8 mouse cellular contexts compared by ENCODE assay signal in genomic region chr12:113155887-113156539, GRCm38 (mm10). TPM values are rescaled to one million over a fixed set of nuclear protein-coding genes. Genes with fewer than 3 reads are reported as not detected.
DNase-seq lines count a peak whose midpoint lies in the region; ATAC-seq and TF ChIP-seq lines count a peak whose summit lies in the region.

Gene Tedc1 (plus strand): TSS chr12:113156421.

- H3K4me3 ChIP-seq in hindbrain, embryonic 10.5 days: peak within 1 kb of the TSS; percentile 71
- H3K4me3 ChIP-seq in lung, postnatal 0 days (ENCODE audit: low read depth, low read length): peak within 1 kb of the TSS; percentile 44

- H3K36me3 ChIP-seq in hindbrain, embryonic 10.5 days: peaks cover 30% of the 10 kb centered on the region
- H3K36me3 ChIP-seq in lung, postnatal 0 days (ENCODE audit: insufficient read depth, low read length): no peaks in the 10 kb centered on the region

- peak within 1 kb of the TSS; percentile 88 for H3K4me2 ChIP-seq in lung, postnatal 0 days (replicated peaks; ENCODE audit: low read depth, low read length)

- H3K27ac ChIP-seq in hindbrain, embryonic 10.5 days: peak within 1 kb of the TSS; percentile 88
- H3K27ac ChIP-seq in lung, postnatal 0 days (ENCODE audit: low read length): peak within 1 kb of the TSS; percentile 93

- H3K9me3 ChIP-seq in hindbrain, embryonic 10.5 days: no peaks in the 10 kb centered on the region
- no peaks in the 10 kb centered on the region for H3K9me3 ChIP-seq in lung, postnatal 0 days (ENCODE audit: low read length)

- DNase-seq in MEL-GATA-1-ER (ENCODE audit: extremely low read depth, low read depth): peak; percentile 100
- peak; percentile 99 for DNase-seq in cerebellum, adult 8-10 months
- DNase-seq in forelimb bud, embryonic 11.5 days (ENCODE audit: low read depth, low spot score): peak; percentile 100
- peak; percentile 99 for DNase-seq in hindbrain, embryonic 10.5 days (ENCODE audit: low spot score)
- peak; percentile 99 for DNase-seq in layer of hippocampus, adult 9-11 months
- DNase-seq in lung, postnatal 0 days (ENCODE audit: low spot score): peak; percentile 100
- DNase-seq in ovary, postnatal 14 days (ENCODE audit: low spot score): peak; percentile 98
- DNase-seq in thymus, postnatal 14 days: peak; percentile 100

- peak; percentile 94 for ATAC-seq in lung, postnatal 0 days

- TF ChIP-seq CTCF in lung, postnatal 0 days (IDR thresholded peaks at IDR 0.05): peak; percentile 100

- H3K27me3 ChIP-seq in hindbrain, embryonic 10.5 days (ENCODE audit: insufficient read depth, poor library complexity, severe bottlenecking): peaks cover 41% of the 10 kb centered on the region
- H3K27me3 ChIP-seq in lung, postnatal 0 days (replicated peaks; ENCODE audit: insufficient read depth, low read length): no peaks in the 10 kb centered on the region

- TF ChIP-seq EP300 in lung, postnatal 0 days (IDR thresholded peaks at IDR 0.05): no peak; the same call in none of the 2 replicates

- under 1% methylated on average over 46 of the region's 46 CpGs for WGBS in hindbrain, embryonic 10.5 days
- under 1% methylated on average over 45 of the region's 46 CpGs for WGBS in lung, postnatal 0 days

- H3K9ac ChIP-seq in lung, postnatal 0 days (replicated peaks; ENCODE audit: low read depth): peak within 1 kb of the TSS; percentile 44

- peaks cover 47% of the 10 kb centered on the region for H3K4me1 ChIP-seq in hindbrain, embryonic 10.5 days (replicated peaks)
- peaks cover 18% of the 10 kb centered on the region for H3K4me1 ChIP-seq in lung, postnatal 0 days (ENCODE audit: insufficient read depth, low read depth, low read length)

RNA-seq across cellular contexts. Expression of gene Tedc1, which starts in this region (rescaled TPM):
- polyA plus RNA-seq in hindbrain, embryonic 10.5 days (2016; fragmentation: Nextera tagmentation; extraction: Ambion mirVana): 59.5 and 66.4 TPM in 2 replicates
- 2.5 and 2.6 TPM in 2 replicates for polyA plus RNA-seq in lung, postnatal 0 days (2015; fragmentation: Nextera tagmentation; extraction: Ambion mirVana)

Comparison
In these comparisons a context has a peak if more than half of its experiments do, and no peak if none do; other contexts are left out.
1. Peak in every context shown above with its lines: DNase-seq, ATAC-seq, H3K4me3 ChIP-seq and H3K27ac ChIP-seq.
2. RNA of gene Tedc1 (polyA plus RNA-seq): 59.5 to 66.4 TPM in hindbrain, embryonic 10.5 days; 2.5 to 2.6 TPM in lung, postnatal 0 days; every median in the first group is over 10 times any median in the second.